Mouse (Mus musculus) embryo, embryonic 10.5 days (tissue): ENCODE measurements around the gene Nfasc.

Experiments used
- DNase-seq: peaks from one replicate; pipeline ENCODE4 v3.0.0-alpha.2; 2015; ENCODE audit warnings: low spot score

Nfasc gene

GRCm38 (mm10) chr1:132541824-132542599 is 199.6 kb downstream of the Nfasc start:
- DNase-seq: no peak

- peak; percentile 80 for DNase-seq
Measured at GRCm38 (mm10) chr1:132541171-132541823, 200.3 kb downstream of the Nfasc start.

DNA sequence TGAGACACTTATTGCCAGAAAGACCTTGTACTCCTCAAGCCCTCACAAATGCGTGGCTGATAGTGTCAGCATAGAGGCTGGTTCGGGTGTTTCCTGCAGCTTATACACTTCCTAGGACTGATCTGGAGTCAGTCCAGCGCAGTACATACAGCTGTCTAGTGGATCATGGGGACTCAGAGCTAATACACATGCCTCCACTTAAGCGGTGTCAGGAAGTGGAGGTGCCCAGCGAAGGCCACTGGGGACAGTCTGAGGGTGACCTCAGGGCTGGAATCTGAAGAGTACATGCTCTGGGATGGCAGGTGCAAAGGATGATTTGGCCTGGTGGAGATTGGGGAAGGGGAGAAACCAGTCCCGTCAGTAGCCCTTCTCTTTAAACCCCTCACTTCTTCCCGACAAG is 200.9 kb downstream of the Nfasc start:
- no peak for DNase-seq

DNA sequence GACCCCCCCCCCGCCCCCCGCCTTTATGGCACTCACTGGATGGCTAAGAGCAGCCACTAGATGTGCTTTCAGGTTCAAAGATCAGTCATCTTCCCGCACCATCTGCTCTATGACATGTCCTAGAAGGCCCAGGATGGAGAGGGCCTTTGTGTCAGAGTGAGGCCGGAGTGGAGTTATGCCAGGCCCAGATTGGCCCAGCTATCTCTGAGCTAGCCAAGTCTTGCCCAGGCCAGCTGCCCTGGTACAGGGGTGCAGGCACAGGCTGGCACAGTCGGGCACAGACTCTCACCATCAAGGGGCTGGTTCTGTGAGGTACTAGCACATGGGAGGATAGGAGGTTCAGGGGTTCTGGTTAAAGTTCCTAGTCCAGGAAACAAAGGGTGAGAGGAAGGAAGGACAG is 203.9 kb downstream of the Nfasc start:
- no peak for DNase-seq

DNA sequence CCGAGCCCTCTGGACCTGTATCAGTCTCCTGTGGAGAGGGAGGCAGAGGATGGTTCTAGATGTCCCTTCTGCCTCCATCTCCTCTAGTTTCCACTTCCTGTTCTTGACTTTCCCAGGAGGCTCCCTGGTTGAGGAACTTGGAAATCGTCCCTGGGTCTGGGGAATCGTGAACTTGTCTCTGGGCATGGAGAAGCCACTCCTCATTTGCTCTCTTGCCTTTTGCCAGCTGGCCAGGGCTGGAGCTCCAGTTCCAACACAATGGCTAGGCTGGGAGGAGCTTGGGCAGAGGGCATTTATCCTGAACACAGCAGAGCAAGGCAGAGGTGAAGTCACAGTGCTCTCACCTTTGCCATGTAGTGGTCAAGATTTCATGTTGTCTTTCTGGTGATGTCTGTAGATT is 205.2 kb downstream of the Nfasc start:
- DNase-seq: no peak

DNA sequence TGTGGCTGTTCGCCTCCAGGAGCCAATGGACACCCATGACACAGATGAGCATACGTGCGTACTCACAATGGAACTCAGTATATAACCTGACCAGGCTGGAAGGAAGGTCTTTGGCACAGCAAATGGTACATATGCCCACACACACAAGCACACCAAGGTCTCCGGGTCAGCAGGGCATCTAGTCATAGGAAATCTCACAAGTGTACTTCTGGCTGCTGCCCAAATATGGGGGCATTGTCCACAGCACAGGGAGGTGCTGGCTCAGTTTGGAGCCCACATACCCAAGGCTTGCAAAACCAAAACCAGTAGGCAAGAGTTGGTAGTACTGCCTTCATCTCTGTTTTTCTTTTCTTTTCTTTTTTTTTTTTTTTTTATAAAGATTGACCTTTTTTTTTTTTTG is 206.1 kb downstream of the Nfasc start:
- DNase-seq: no peak

- DNase-seq: no peak
Measured at GRCm38 (mm10) chr1:132533840-132534239, 207.8 kb downstream of the Nfasc start.

DNA sequence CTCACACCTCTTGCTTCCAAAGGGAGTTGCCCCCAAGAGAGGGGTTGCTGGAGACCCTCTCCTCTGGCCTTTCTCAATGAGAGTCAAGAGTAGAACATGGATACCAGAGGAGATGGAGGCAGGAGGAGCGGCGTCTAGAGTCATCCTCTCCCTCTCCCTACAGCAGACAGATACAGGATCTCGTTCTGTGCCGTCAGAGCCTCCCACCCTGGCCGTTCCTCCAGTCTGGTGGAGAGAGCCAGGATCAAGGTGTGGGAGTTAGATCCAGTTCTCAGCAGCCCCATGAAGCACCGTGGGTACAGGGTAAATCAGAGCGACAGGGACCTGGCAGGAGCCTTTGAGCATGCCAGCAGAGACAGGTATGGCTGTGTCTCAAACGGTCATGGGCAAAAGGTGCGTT is 209.1 kb downstream of the Nfasc start:
- no peak for DNase-seq

DNA sequence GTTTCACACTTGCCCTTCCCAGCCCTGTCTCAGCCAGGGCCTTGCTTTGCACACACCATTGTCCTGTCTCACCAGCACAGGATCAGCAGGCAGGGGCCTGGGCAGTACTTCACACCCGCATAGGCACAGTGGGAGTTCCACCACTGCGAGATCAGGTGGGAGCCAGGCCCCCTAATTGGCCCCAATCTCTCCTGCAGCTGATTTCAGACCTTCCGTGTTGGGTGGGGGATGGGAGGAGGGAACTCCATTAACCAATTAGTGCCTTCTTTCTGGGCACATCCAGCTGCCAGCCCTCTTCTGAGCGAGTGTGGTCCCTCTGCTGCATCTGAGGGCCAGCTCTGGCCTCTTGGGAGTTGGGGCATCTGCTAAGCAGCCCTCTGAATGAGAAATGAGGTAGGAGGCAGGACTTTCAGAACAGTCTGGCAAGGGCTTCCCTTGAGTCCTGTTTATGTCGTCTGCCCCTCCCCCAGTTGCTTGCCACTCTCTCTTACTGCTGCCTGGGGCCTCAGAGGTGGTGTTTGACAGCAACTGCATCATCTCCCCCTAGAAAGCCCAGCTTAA is 210.9 kb downstream of the Nfasc start:
- peak; percentile 55 for DNase-seq

- no peak for DNase-seq
Measured at GRCm38 (mm10) chr1:132528647-132529334, 212.8 kb downstream of the Nfasc start.

GRCm38 (mm10) chr1:132528071-132528470 is 213.5 kb downstream of the Nfasc start:
- no peak for DNase-seq

GRCm38 (mm10) chr1:132525832-132526231 is 215.8 kb downstream of the Nfasc start:
- peak; percentile 93 for DNase-seq

GRCm38 (mm10) chr1:132523920-132524319 is 217.7 kb downstream of the Nfasc start:
- peak; percentile 60 for DNase-seq

- no peak for DNase-seq
Measured at GRCm38 (mm10) chr1:132523048-132523447, 218.5 kb downstream of the Nfasc start.

DNA sequence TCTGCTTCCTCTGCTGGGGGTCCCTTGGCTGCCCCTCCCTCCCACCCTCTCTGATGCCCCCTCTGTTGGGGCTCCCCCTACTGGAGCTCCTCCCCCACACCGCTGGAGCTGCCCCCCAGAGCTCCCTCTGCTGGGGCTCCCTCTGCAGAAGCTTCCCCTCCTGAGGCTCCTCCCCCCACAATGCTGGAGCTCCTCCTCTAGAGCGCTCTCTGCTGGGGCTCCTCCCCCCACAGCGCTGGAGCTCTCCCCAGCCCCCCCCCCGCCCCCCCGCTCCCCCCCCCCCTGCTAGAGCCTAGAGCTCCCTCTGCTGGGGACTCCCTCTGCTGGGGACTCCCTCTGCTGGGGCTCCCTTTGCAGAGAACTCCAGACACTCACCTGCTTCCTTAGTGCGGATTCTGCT is 220.8 kb downstream of the Nfasc start:
- peak; percentile 66 for DNase-seq

- no peak for DNase-seq
Measured at GRCm38 (mm10) chr1:132519734-132520133, 221.9 kb downstream of the Nfasc start.

DNA sequence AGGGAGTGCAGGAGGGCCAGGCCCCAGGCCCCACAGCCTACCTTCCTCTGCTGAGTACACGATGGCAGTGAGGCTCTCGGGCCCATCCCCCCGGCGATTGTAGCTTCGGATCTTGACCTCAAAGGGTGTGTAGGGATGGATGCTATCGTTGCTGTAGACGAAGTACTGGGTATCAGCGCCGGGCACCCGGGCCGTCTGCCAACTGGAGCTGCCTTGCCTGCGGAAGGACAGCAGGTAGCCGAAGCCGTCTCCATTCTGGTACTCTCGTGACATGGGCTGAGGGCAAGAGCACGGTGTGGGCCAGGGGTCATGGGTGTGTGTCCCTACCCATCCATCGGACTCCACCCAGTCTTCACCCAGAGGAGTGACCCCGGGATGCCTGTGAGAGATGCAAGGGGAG is 223.0 kb downstream of the Nfasc start:
- no peak for DNase-seq

DNA sequence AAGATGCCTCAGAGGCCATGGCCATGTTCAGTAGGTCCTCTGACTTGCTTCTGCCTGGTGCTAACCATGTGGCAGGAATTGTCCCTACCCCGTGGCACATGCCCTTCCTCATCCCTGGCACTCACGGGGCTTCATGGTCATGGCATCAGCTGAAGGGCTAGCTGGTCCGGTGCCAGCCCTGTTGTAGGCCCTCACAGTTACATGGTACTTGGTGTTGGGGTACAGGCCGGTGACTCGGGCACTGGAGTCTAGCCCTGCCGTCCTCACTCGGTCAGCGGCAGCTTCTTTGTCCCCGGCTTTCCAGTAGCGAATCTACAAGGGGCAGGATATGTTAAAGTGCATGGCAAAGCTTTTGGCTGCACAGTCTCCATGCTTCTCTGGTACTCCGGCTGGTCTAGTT is 224.8 kb downstream of the Nfasc start:
- no peak for DNase-seq

DNA sequence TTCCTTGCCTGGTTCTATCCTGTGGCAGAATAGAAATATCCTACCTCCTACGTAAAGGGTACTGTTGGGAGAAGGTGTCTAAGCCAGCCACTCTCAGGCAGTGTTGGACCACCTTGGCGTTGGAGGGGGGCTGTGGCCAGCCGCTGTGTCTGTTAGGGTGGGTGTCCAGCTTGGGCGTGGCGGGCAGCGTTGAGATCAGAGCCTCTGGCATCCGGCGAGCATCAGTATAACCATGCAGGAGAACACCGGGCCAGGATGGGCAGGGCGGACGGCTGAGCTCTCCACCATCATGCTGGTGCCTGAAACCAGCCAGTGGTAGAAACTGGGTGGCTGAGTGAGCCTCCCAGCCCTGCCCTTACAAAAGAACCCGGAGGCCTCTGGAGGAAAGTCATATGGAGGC is 226.3 kb downstream of the Nfasc start:
- no peak for DNase-seq
